Mouse (Mus musculus) limb, embryonic 14.5 days (tissue): ENCODE measurements around the gene Vipas39. TPM values are rescaled to one million over a fixed set of nuclear protein-coding genes. Genes with fewer than 3 reads are reported as not detected.

ENCODE experiments used
- ATAC-seq: fragments of 200-750 bp; cut with Nextera tagmentation; 2 replicates; pipeline ENCODE4 v1.8.0; 2017; ENCODE audit warnings: low read depth, moderate number of reproducible peaks, moderate TSS enrichment; ENCODE audit not compliant: low FRiP score
- DNase-seq: peaks from one replicate; pipeline ENCODE4 v3.0.0-alpha.2; 2015; ENCODE audit warnings: low spot score
- H3K27ac ChIP-seq: fragments of 300-500 bp; sonication (generic); replicated peaks from 2 replicates; pipeline ENCODE4 v1.5.1; 2014; ENCODE audit warnings: low read depth, mild to moderate bottlenecking, low read length, moderate library complexity, mixed read lengths
- H3K27me3 ChIP-seq: fragments of 300-500 bp; sonication (generic); 2 replicates; pipeline ENCODE4 v1.6.1; 2014; ENCODE audit warnings: low read length, mixed read lengths; ENCODE audit not compliant: control insufficient read depth, insufficient read depth
- H3K36me3 ChIP-seq: fragments of 300-500 bp; sonication (generic); 2 replicates; pipeline ENCODE4 v1.6.1; 2014; ENCODE audit warnings: mild to moderate bottlenecking, low read length, moderate library complexity, mixed read lengths; ENCODE audit not compliant: control insufficient read depth, insufficient read depth
- H3K4me1 ChIP-seq: fragments of 300-500 bp; sonication (generic); 2 replicates; pipeline ENCODE4 v1.6.1; 2014; ENCODE audit warnings: antibody characterized with exemption, low read length, mixed read lengths; ENCODE audit not compliant: control insufficient read depth, insufficient read depth
- H3K4me2 ChIP-seq: fragments of 300-500 bp; sonication (generic); replicated peaks from 2 replicates; pipeline ENCODE4 v1.6.1; 2014; ENCODE audit warnings: low read depth, mild to moderate bottlenecking, low read length, moderate library complexity; ENCODE audit not compliant: severe bottlenecking
- H3K4me3 ChIP-seq: fragments of 300-500 bp; sonication (generic); replicated peaks from 2 replicates; pipeline ENCODE4 v1.5.1; 2014; ENCODE audit warnings: low read length
- H3K9ac ChIP-seq: fragments of 300-500 bp; sonication (generic); 2 replicates; pipeline ENCODE4 v1.6.1; 2014; ENCODE audit warnings: mild to moderate bottlenecking, low read depth, low read length, moderate library complexity; ENCODE audit not compliant: severe bottlenecking
- H3K9me3 ChIP-seq: fragments of 300-500 bp; sonication (generic); 2 replicates; pipeline ENCODE4 v1.6.1; 2016; ENCODE audit warnings: low read length; ENCODE audit not compliant: control insufficient read depth
- POLR2A ChIP-seq: fragments of 200-500 bp; IDR thresholded peaks from 2 replicates; pipeline ENCODE4 v1.8.0; 2012; ENCODE audit warnings: inconsistent platforms, mild to moderate bottlenecking, moderate library complexity, borderline replicate concordance; ENCODE audit not compliant: insufficient read depth, insufficient read length; ENCODE audit errors: extremely low read depth
- WGBS: fragments of 180-500 bp; shearing (Covaris S2); extraction: QIAGEN DNeasy Blood & Tissue Kit; methylation state at CpG from one replicate; pipeline ENCODE4 v1.1.7; 2014; 5-methylcytosine and 5-hydroxymethylcytosine counted together
- microRNA-seq: library from miRNA; unstranded; fragments of <30 nt; microRNA quantifications from one replicate; pipeline ENCODE4, GENCODE M21; 2016
- polyA plus RNA-seq, 2 experiments: library from polyadenylated mRNA; depleted of rRNA in 1 of 2; stranded (reverse) in 1 of 2; unstranded in 1 of 2; fragments of >200 nt; fragmentation: Nextera tagmentation in 1 of 2; extraction: Ambion mirVana in 1 of 2; gene quantifications; 2 replicates each; pipeline versions ENCODE4 v1.2.1 to v1.2.3; 2012 to 2014

Vipas39 gene
- polyA plus RNA-seq, 2 experiments, result 42.1 to 44.3 TPM

- peaks cover 15% of the 10 kb centered on the region for H3K4me1 ChIP-seq
- no peak for ATAC-seq
- H3K36me3 ChIP-seq, result no peaks in the 10 kb centered on the region
- TF ChIP-seq POLR2A, result no peak
- no peak overlapping the region for H3K27ac ChIP-seq
- 44% methylated on average over 6 of the region's 6 CpGs for WGBS
- H3K4me3 ChIP-seq, result peak overlapping the region; percentile 79
- no peaks in the 10 kb centered on the region for H3K27me3 ChIP-seq
- peak overlapping the region; percentile 83 for H3K4me2 ChIP-seq
- H3K9me3 ChIP-seq, result no peaks in the 10 kb centered on the region
- no peak overlapping the region for H3K9ac ChIP-seq
- no peak for DNase-seq
Observed at GRCm38 (mm10) chr12:87198792-87199191, 67.3 kb downstream of the Vipas39 start.

GRCm38 (mm10) chr12:87196310-87196709 lies 69.7 kb downstream of the Vipas39 start:
- H3K36me3 ChIP-seq, result no peaks in the 10 kb centered on the region
- H3K27me3 ChIP-seq, result no peaks in the 10 kb centered on the region
- TF ChIP-seq POLR2A, result no peak
- no peak overlapping the region for H3K4me2 ChIP-seq
- H3K4me1 ChIP-seq, result peaks cover 15% of the 10 kb centered on the region
- ATAC-seq (no peak), DNase-seq (no peak)
- no peak overlapping the region for H3K9ac ChIP-seq
- no peak overlapping the region for H3K4me3 ChIP-seq
- no peak overlapping the region for H3K27ac ChIP-seq
- H3K9me3 ChIP-seq, result no peaks in the 10 kb centered on the region

GRCm38 (mm10) chr12:87195069-87195468 lies 71.0 kb downstream of the Vipas39 start:
- 73% methylated on average over 1 of the region's 1 CpGs for WGBS
- Histone ChIP-seq H3K4me1 (peaks cover 15% of the 10 kb centered on the region), H3K4me3 (no peak overlapping the region), H3K9me3 (no peaks in the 10 kb centered on the region), H3K27me3 (no peaks in the 10 kb centered on the region), H3K9ac (no peak overlapping the region), H3K36me3 (no peaks in the 10 kb centered on the region), H3K27ac (no peak overlapping the region), H3K4me2 (no peak overlapping the region)
- no peak for DNase-seq
- ATAC-seq, result no peak
- no peak for TF ChIP-seq POLR2A

GRCm38 (mm10) chr12:87193008-87193407 lies 73.0 kb downstream of the Vipas39 start:
- 89% methylated on average over 3 of the region's 3 CpGs for WGBS
- no peak for ATAC-seq
- no peaks in the 10 kb centered on the region for H3K27me3 ChIP-seq

More at GRCm38 (mm10) chr12:87193008-87193407, 73.0 kb downstream of the Vipas39 start:
- Histone ChIP-seq H3K9ac (no peak overlapping the region), H3K4me2 (no peak overlapping the region), H3K4me1 (peaks cover 6% of the 10 kb centered on the region), H3K4me3 (no peak overlapping the region), H3K36me3 (no peaks in the 10 kb centered on the region), H3K9me3 (no peaks in the 10 kb centered on the region), H3K27ac (no peak overlapping the region)
- DNase-seq, result no peak
- no peak for TF ChIP-seq POLR2A

Small RNAs within 50 kb of the gene (microRNA-seq; reads per million reads assigned to microRNA genes)
- gene Gm47293, result not detected

Other genes starting within 250 kb of the Vipas39 start
- 0.01 and 0.10 TPM in 2 replicates for gene Tmem63c, start 244.9 kb downstream of the Vipas39 start, polyA plus RNA-seq (2012; rRNA removed)
- not detected in 2 replicates for gene Tmem63c, start 244.9 kb downstream of the Vipas39 start, polyA plus RNA-seq (2014; fragmentation: Nextera tagmentation; extraction: Ambion mirVana)
- gene Ngb, start 163.7 kb downstream of the Vipas39 start, polyA plus RNA-seq (2012; rRNA removed), result 0.45 and 0.51 TPM in 2 replicates
- gene Ngb, start 163.7 kb downstream of the Vipas39 start, polyA plus RNA-seq (2014; fragmentation: Nextera tagmentation; extraction: Ambion mirVana), result 0.19 and 0.48 TPM in 2 replicates
- gene Gstz1, start 119.1 kb downstream of the Vipas39 start, polyA plus RNA-seq (2012; rRNA removed), result 67.7 and 75.2 TPM in 2 replicates
- 37.5 and 42.4 TPM in 2 replicates for gene Gstz1, start 119.1 kb downstream of the Vipas39 start, polyA plus RNA-seq (2014; fragmentation: Nextera tagmentation; extraction: Ambion mirVana)
- 20.6 and 26.3 TPM in 2 replicates for gene Pomt2, start 118.3 kb downstream of the Vipas39 start, polyA plus RNA-seq (2012; rRNA removed)
- gene Pomt2, start 118.3 kb downstream of the Vipas39 start, polyA plus RNA-seq (2014; fragmentation: Nextera tagmentation; extraction: Ambion mirVana), result 16.8 and 18.4 TPM in 2 replicates
- gene Samd15, start 66.5 kb downstream of the Vipas39 start, polyA plus RNA-seq (2012; rRNA removed), result 1.2 and 2.0 TPM in 2 replicates
- gene Samd15, start 66.5 kb downstream of the Vipas39 start, polyA plus RNA-seq (2014; fragmentation: Nextera tagmentation; extraction: Ambion mirVana), result 1.1 and 1.6 TPM in 2 replicates
- 6.2 and 6.8 TPM in 2 replicates for gene Tmed8, start 65.8 kb downstream of the Vipas39 start, polyA plus RNA-seq (2012; rRNA removed)
- gene Tmed8, start 65.8 kb downstream of the Vipas39 start, polyA plus RNA-seq (2014; fragmentation: Nextera tagmentation; extraction: Ambion mirVana), result 2.9 and 3.3 TPM in 2 replicates
- gene Noxred1, start 27.5 kb downstream of the Vipas39 start, polyA plus RNA-seq (2012; rRNA removed), result 0.80 and 1.5 TPM in 2 replicates
- gene Noxred1, start 27.5 kb downstream of the Vipas39 start, polyA plus RNA-seq (2014; fragmentation: Nextera tagmentation; extraction: Ambion mirVana), result 0.40 and 0.99 TPM in 2 replicates
- gene Ahsa1, start 223 bp upstream of the Vipas39 start, polyA plus RNA-seq (2012; rRNA removed), result 120 and 187 TPM in 2 replicates
- 168 and 182 TPM in 2 replicates for gene Ahsa1, start 223 bp upstream of the Vipas39 start, polyA plus RNA-seq (2014; fragmentation: Nextera tagmentation; extraction: Ambion mirVana)
- 0.99 and 1.2 TPM in 2 replicates for gene Ism2, start 33.4 kb upstream of the Vipas39 start, polyA plus RNA-seq (2012; rRNA removed)
- gene Ism2, start 33.4 kb upstream of the Vipas39 start, polyA plus RNA-seq (2014; fragmentation: Nextera tagmentation; extraction: Ambion mirVana), result 1.4 TPM in 2 replicates
- 23.3 and 35.2 TPM in 2 replicates for gene Sptlc2, start 122.1 kb upstream of the Vipas39 start, polyA plus RNA-seq (2012; rRNA removed)
- gene Sptlc2, start 122.1 kb upstream of the Vipas39 start, polyA plus RNA-seq (2014; fragmentation: Nextera tagmentation; extraction: Ambion mirVana), result 80.8 and 85.5 TPM in 2 replicates
- gene Slirp, start 177.6 kb upstream of the Vipas39 start, polyA plus RNA-seq (2012; rRNA removed), result 62.4 and 83.4 TPM in 2 replicates
- gene Slirp, start 177.6 kb upstream of the Vipas39 start, polyA plus RNA-seq (2014; fragmentation: Nextera tagmentation; extraction: Ambion mirVana), result 292 and 314 TPM in 2 replicates
- 60.2 and 62.2 TPM in 2 replicates for gene Alkbh1, start 177.8 kb upstream of the Vipas39 start, polyA plus RNA-seq (2012; rRNA removed)
- 48.3 and 59.0 TPM in 2 replicates for gene Alkbh1, start 177.8 kb upstream of the Vipas39 start, polyA plus RNA-seq (2014; fragmentation: Nextera tagmentation; extraction: Ambion mirVana)
- gene Snw1, start 206.0 kb upstream of the Vipas39 start, polyA plus RNA-seq (2012; rRNA removed), result 30.8 and 45.3 TPM in 2 replicates
- 125 and 134 TPM in 2 replicates for gene Snw1, start 206.0 kb upstream of the Vipas39 start, polyA plus RNA-seq (2014; fragmentation: Nextera tagmentation; extraction: Ambion mirVana)
- gene Gm5788, start 228.5 kb upstream of the Vipas39 start, polyA plus RNA-seq (2012; rRNA removed), result not detected in 2 replicates
- gene Gm5788, start 228.5 kb upstream of the Vipas39 start, polyA plus RNA-seq (2014; fragmentation: Nextera tagmentation; extraction: Ambion mirVana), result not detected in 2 replicates
- not detected in 2 replicates for gene Gm8300, start 248.1 kb upstream of the Vipas39 start, polyA plus RNA-seq (2012; rRNA removed)
- gene Gm8300, start 248.1 kb upstream of the Vipas39 start, polyA plus RNA-seq (2014; fragmentation: Nextera tagmentation; extraction: Ambion mirVana), result not detected in 2 replicates